Mouse (Mus musculus) MEL (cell line): ENCODE measurements around the gene Zfp536. TPM values are rescaled to one million over a fixed set of nuclear protein-coding genes. Genes with fewer than 3 reads are reported as not detected.

ENCODE experiments used
- DNase-seq: peaks from one replicate; pipeline ENCODE4 v3.0.0; 2011; ENCODE audit warnings: low read depth, low spot score
- H3K27ac ChIP-seq: 2 replicates; pipeline ENCODE4 v1.5.1; 2012; ENCODE audit warnings: low read depth, mild to moderate bottlenecking, control low read depth, low read length, moderate library complexity; ENCODE audit not compliant: control insufficient read depth
- H3K27me3 ChIP-seq, 2 experiments: fragments of 150-350 bp in 1 of 2; sonication (generic) in 1 of 2; 2 replicates each; pipeline ENCODE4 v1.6.1; 2012; ENCODE audit warnings: low read length in 2 of 2, mild to moderate bottlenecking in 2 of 2, improper control_type of control experiment in 1 of 2, moderate library complexity in 1 of 2; ENCODE audit not compliant: insufficient read depth in 2 of 2, control insufficient read depth in 1 of 2
- H3K36me3 ChIP-seq, 2 experiments: 2 replicates each; pipeline ENCODE4 v1.6.1; 2012 to 2014; ENCODE audit warnings: low read length in 2 of 2, improper control_type of control experiment in 1 of 2, inconsistent platforms in 1 of 2, mild to moderate bottlenecking in 1 of 2; ENCODE audit not compliant: insufficient read depth in 2 of 2, control insufficient read depth in 1 of 2
- H3K4me1 ChIP-seq, 2 experiments: fragments of 150-350 bp in 1 of 2; sonication (generic) in 1 of 2; 2 replicates each; pipeline ENCODE4 v1.6.1; 2012; ENCODE audit warnings: low read length in 2 of 2, improper control_type of control experiment in 1 of 2, mild to moderate bottlenecking in 1 of 2; ENCODE audit not compliant: insufficient read depth in 2 of 2, control insufficient read depth in 1 of 2
- H3K4me3 ChIP-seq, 2 experiments: fragments of 150-350 bp in 1 of 2; sonication (generic) in 1 of 2; 2 replicates each; pipeline ENCODE4 v1.5.1; 2012; ENCODE audit warnings: low read depth in 2 of 2, low read length in 2 of 2, mild to moderate bottlenecking in 2 of 2, moderate library complexity in 2 of 2, control low read depth in 1 of 2, improper control_type of control experiment in 1 of 2; ENCODE audit not compliant: control insufficient read depth in 1 of 2, insufficient read depth in 1 of 2
- H3K79me2 ChIP-seq: 2 replicates; pipeline ENCODE4 v1.6.1; 2012; ENCODE audit warnings: mild to moderate bottlenecking, low read length, moderate library complexity; ENCODE audit not compliant: control insufficient read depth, poor library complexity, insufficient read depth
- H3K9ac ChIP-seq: 2 replicates; pipeline ENCODE4 v1.6.1; 2012; ENCODE audit warnings: low read depth, mild to moderate bottlenecking, control low read depth, low read length, moderate library complexity; ENCODE audit not compliant: control insufficient read depth, poor library complexity, severe bottlenecking
- H3K9me3 ChIP-seq: fragments of 150-350 bp; sonication (generic); replicated peaks from 2 replicates; pipeline ENCODE4 v1.6.1; 2012; ENCODE audit warnings: mild to moderate bottlenecking, low read length, improper control_type of control experiment, moderate library complexity; ENCODE audit not compliant: insufficient read depth
- CHD2 ChIP-seq: IDR thresholded peaks from 2 replicates; pipeline ENCODE4 v1.6.1; 2011; ENCODE audit warnings: low read length, improper control_type of control experiment
- CTCF ChIP-seq, 3 experiments: IDR thresholded peaks in 2 of 3; conservative IDR thresholded peaks in 1 of 3; 2 replicates each; pipeline ENCODE4 v1.5.1; 2011 to 2012; ENCODE audit warnings: low read length in 3 of 3, low read depth in 2 of 3, mild to moderate bottlenecking in 2 of 3, improper control_type of control experiment in 1 of 3, inconsistent platforms in 1 of 3, mixed read lengths in 1 of 3, moderate library complexity in 1 of 3; ENCODE audit not compliant: control insufficient read depth in 1 of 3, insufficient read depth in 1 of 3, poor library complexity in 1 of 3, severe bottlenecking in 1 of 3
- E2F4 ChIP-seq: IDR thresholded peaks from 2 replicates; pipeline ENCODE4 v1.6.1; 2011; ENCODE audit warnings: low read depth, low read length, improper control_type of control experiment, borderline replicate concordance
- ELF1 ChIP-seq: IDR thresholded peaks from 2 replicates; pipeline ENCODE4 v1.6.1; 2014; ENCODE audit warnings: low read depth, mild to moderate bottlenecking, inconsistent platforms, low read length, improper control_type of control experiment, moderate library complexity
- EP300 ChIP-seq, 2 experiments: IDR thresholded peaks; 2 replicates each; pipeline ENCODE4 v1.6.1; 2011; ENCODE audit warnings: improper control_type of control experiment in 2 of 2, low read length in 2 of 2, low read depth in 1 of 2, mild to moderate bottlenecking in 1 of 2
- GABPA ChIP-seq: IDR thresholded peaks from 2 replicates; pipeline ENCODE4 v1.6.1; 2012; ENCODE audit warnings: low read depth, mild to moderate bottlenecking, inconsistent platforms, low read length, improper control_type of control experiment, moderate library complexity
- JUND ChIP-seq: IDR thresholded peaks from 2 replicates; pipeline ENCODE4 v1.6.1; 2011; ENCODE audit warnings: low read depth, mild to moderate bottlenecking, improper control_type of control experiment, low read length
- KAT2A ChIP-seq: conservative IDR thresholded peaks from 2 replicates; pipeline ENCODE4 v1.6.1; 2012; ENCODE audit warnings: low read depth, low read length, improper control_type of control experiment, inconsistent platforms
- MAX ChIP-seq: IDR thresholded peaks from 2 replicates; pipeline ENCODE4 v1.6.1; 2011; ENCODE audit warnings: low read length, improper control_type of control experiment
- MYB ChIP-seq: IDR thresholded peaks from 2 replicates; pipeline ENCODE4 v1.6.1; 2011; ENCODE audit warnings: mild to moderate bottlenecking, low read depth, low read length, improper control_type of control experiment
- NELFE ChIP-seq: IDR thresholded peaks from 2 replicates; pipeline ENCODE4 v1.6.1; 2011; ENCODE audit warnings: low read depth, low read length, improper control_type of control experiment
- POLR2A ChIP-seq, 2 experiments: IDR thresholded peaks; 2 replicates each; pipeline ENCODE4 v1.6.1; 2011 to 2012; ENCODE audit warnings: low read length in 2 of 2, mild to moderate bottlenecking in 2 of 2, control low read depth in 1 of 2, improper control_type of control experiment in 1 of 2, low read depth in 1 of 2, moderate library complexity in 1 of 2; ENCODE audit not compliant: control insufficient read depth in 1 of 2, insufficient read depth in 1 of 2, poor library complexity in 1 of 2
- POLR2AphosphoS2 ChIP-seq: IDR thresholded peaks from 2 replicates; pipeline ENCODE4 v1.6.1; 2011; ENCODE audit warnings: low read length, improper control_type of control experiment
- POLR2AphosphoS5 ChIP-seq: IDR thresholded peaks from 2 replicates; pipeline ENCODE4 v1.6.1; 2012; ENCODE audit warnings: low read depth, borderline replicate concordance, mild to moderate bottlenecking, inconsistent platforms, low read length, moderate library complexity, mixed read lengths
- RAD21 ChIP-seq: IDR thresholded peaks from 2 replicates; pipeline ENCODE4 v1.6.1; 2011; ENCODE audit warnings: mild to moderate bottlenecking, low read depth, low read length, improper control_type of control experiment
- TAL1 ChIP-seq: IDR thresholded peaks from 2 replicates; pipeline ENCODE4 v1.6.1; 2012; ENCODE audit warnings: mild to moderate bottlenecking, inconsistent platforms, low read length, moderate library complexity, mixed read lengths
- TBP ChIP-seq: IDR thresholded peaks from 2 replicates; pipeline ENCODE4 v1.8.0; 2011; ENCODE audit warnings: low read depth, low read length, improper control_type of control experiment
- USF1 ChIP-seq: IDR thresholded peaks from 2 replicates; pipeline ENCODE4 v1.6.1; 2014; ENCODE audit warnings: low read depth, mild to moderate bottlenecking, inconsistent platforms, low read length, improper control_type of control experiment, moderate library complexity
- USF2 ChIP-seq, 2 experiments: IDR thresholded peaks; 2 replicates each; pipeline ENCODE4 v1.6.1; 2011 to 2012; ENCODE audit warnings: improper control_type of control experiment in 2 of 2, low read length in 2 of 2, borderline replicate concordance in 1 of 2, inconsistent platforms in 1 of 2, low read depth in 1 of 2, mild to moderate bottlenecking in 1 of 2; ENCODE audit not compliant: insufficient read depth in 1 of 2
- ZC3H11A ChIP-seq: IDR thresholded peaks from 2 replicates; pipeline ENCODE4 v1.6.1; 2012; ENCODE audit warnings: low read depth, mild to moderate bottlenecking, inconsistent platforms, low read length, improper control_type of control experiment
- ZMIZ1 ChIP-seq: IDR thresholded peaks from 2 replicates; pipeline ENCODE4 v1.6.1; 2012; ENCODE audit warnings: low read depth, mild to moderate bottlenecking, inconsistent platforms, low read length, improper control_type of control experiment, moderate library complexity
- polyA plus RNA-seq, 2 experiments: library from polyadenylated mRNA; stranded (reverse) in 1 of 2; unstranded in 1 of 2; fragments of >175 nt in 1 of 2; fragments of >200 nt in 1 of 2; gene quantifications; 2 replicates each; pipeline versions ENCODE4 v1.2.1 to v1.2.4; 2012; ENCODE audit warnings: low replicate concordance in 2 of 2, low read depth in 1 of 2; ENCODE audit not compliant: insufficient read length in 2 of 2, insufficient read depth in 1 of 2, missing spikeins in 1 of 2
- total RNA-seq: library from RNA; depleted of rRNA; stranded (reverse); fragments of 300-350 nt; gene quantifications from 2 replicates; pipeline ENCODE4 v1.2.3, GENCODE M21; 2012

Zfp536 gene
- total and polyA plus RNA-seq, 3 experiments = not detected

DNA sequence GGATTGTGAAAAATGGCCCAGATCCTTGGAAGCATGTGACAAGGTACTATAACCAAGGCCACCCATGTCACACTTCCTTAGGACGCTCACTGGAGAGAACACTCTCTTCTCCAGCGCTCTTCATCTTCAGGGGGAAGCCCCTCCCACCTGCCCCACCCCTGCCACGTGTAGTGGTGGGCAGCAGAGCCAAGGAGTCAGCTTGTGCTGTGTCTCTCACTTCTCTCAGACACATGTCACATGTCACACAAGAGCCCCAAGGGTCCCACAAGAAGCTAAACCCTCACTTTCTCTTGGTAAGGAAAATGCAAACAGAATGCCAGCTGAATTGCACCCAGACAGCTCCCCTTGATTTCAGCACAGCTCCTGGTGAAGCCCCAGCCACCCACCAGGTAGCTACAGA lies 213.6 kb downstream of the Zfp536 start:
- TF ChIP-seq TAL1 = no peak
- no peak for TF ChIP-seq USF1
- TF ChIP-seq MAX = no peak
- TF ChIP-seq MYB = no peak
- TF ChIP-seq ZC3H11A = no peak
- no peak for TF ChIP-seq CTCF (IDR thresholded peaks at IDR 0.05 in 2 of 3, conservative IDR thresholded peaks at IDR 0.05 in 1 of 3; ENCODE audit: control insufficient read depth in 1 of 3, insufficient read depth in 1 of 3, low read depth in 2 of 3, low read length in 3 of 3, poor library complexity in 1 of 3, severe bottlenecking in 1 of 3)
- TF ChIP-seq ZMIZ1 = no peak
- TF ChIP-seq, all 39 proteins: peak for 0
- Histone ChIP-seq H3K27ac (no peak overlapping the region), H3K9me3 (no peaks in the 10 kb centered on the region), H3K9ac (no peak overlapping the region), H3K79me2 (no peaks in the 10 kb centered on the region), H3K4me1 (no peaks in the 10 kb centered on the region), H3K36me3 (no peaks in the 10 kb centered on the region), H3K4me3 (no peak overlapping the region), H3K27me3 (no peaks in the 10 kb centered on the region)
- DNase-seq = no peak

GRCm38 (mm10) chr7:37559341-37559740 lies 214.1 kb downstream of the Zfp536 start:
- TF ChIP-seq NELFE = no peak
- no peak for TF ChIP-seq USF2 (IDR thresholded peaks at IDR 0.05; ENCODE audit: borderline replicate concordance in 1 of 2, insufficient read depth in 1 of 2, low read depth in 1 of 2, low read length in 2 of 2)
- no peak for TF ChIP-seq JUND
- no peak for TF ChIP-seq RAD21
- no peak for TF ChIP-seq USF1
- TF ChIP-seq TBP = no peak
- TF ChIP-seq KAT2A = no peak
- TF ChIP-seq CHD2 = no peak
- no peak for TF ChIP-seq POLR2AphosphoS2
- TF ChIP-seq POLR2AphosphoS5 = no peak
- TF ChIP-seq GABPA = no peak
- no peak for TF ChIP-seq ELF1
- TF ChIP-seq EP300 (IDR thresholded peaks at IDR 0.05; ENCODE audit: low read depth in 1 of 2, low read length in 2 of 2) = no peak
- TF ChIP-seq POLR2A (IDR thresholded peaks at IDR 0.05; ENCODE audit: control insufficient read depth in 1 of 2, insufficient read depth in 1 of 2, low read depth in 1 of 2, low read length in 2 of 2, poor library complexity in 1 of 2) = no peak
- no peak for TF ChIP-seq E2F4

More at GRCm38 (mm10) chr7:37559341-37559740, 214.1 kb downstream of the Zfp536 start:
- no peak overlapping the region for H3K27ac ChIP-seq
- H3K36me3 ChIP-seq = no peaks in the 10 kb centered on the region
- H3K4me1 ChIP-seq = no peaks in the 10 kb centered on the region
- H3K4me3 ChIP-seq = no peak overlapping the region
- DNase-seq = no peak
- H3K9me3 ChIP-seq = no peaks in the 10 kb centered on the region
- H3K79me2 ChIP-seq = no peaks in the 10 kb centered on the region
- no peak overlapping the region for H3K9ac ChIP-seq
- no peaks in the 10 kb centered on the region for H3K27me3 ChIP-seq
